Mouse (Mus musculus): ENCODE results near the gene Zfp119b. TPM values are rescaled to one million over a fixed set of nuclear protein-coding genes. Genes with fewer than 3 reads are reported as not detected.

The Zfp119b gene
- total RNA-seq (2021), result 1 to 10 TPM; 3.2 to 5.3 TPM

DNA sequence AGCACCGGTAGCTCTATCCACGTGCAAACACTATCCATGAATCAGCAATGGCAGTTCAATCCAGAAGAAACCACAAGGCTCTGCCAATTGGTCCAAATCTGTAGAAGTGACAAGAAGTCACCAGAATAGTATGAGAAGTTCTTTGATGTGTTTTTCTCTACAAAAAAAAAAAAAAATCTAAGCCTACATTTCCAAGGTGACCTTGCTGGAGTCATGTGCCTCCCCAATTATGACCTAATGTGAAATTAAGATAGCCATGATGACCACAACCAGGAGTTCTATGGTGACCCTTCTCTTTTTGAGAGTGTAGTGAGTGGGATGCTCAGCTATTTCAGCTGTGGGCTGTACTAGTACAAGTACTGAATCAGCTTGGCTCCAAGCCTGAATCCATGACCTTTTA lies at the start of gene Zfp119b:
Gene Zfp119b (minus strand): TSS at position 101 of the 400 bp plus-strand sequence.
- intact Hi-C loops (cut with DNase I), result no loop called here
- no peak for DNase-seq (ENCODE audit: extremely low spot score in 1 of 2, low spot score in 2 of 2)

GRCm38 (mm10) chr17:55996007-55996406 lies 46.7 kb upstream of the Zfp119b start:
- intact Hi-C loops (cut with DNase I), result no loop called here
- no peak for DNase-seq (ENCODE audit: extremely low spot score in 1 of 2, low spot score in 2 of 2)

- intact Hi-C loops (cut with DNase I), result no loop called here
Measured at GRCm38 (mm10) chr17:55990278-55990898, 41.1 kb upstream of the Zfp119b start.

GRCm38 (mm10) chr17:55986030-55986961 lies 37.0 kb upstream of the Zfp119b start, which contains the start of gene Fsd1:
TSS of gene Fsd1 (plus strand) at chr17:55986509.
- intact Hi-C loops (cut with DNase I), result no loop called here
- DNase-seq (ENCODE audit: extremely low spot score in 1 of 2, low spot score in 2 of 2), result peak; percentile 78 to 84

More at GRCm38 (mm10) chr17:55990278-55990898, 41.1 kb upstream of the Zfp119b start:
- no peak for DNase-seq (ENCODE audit: extremely low spot score in 1 of 2, low spot score in 2 of 2)

- DNase-seq (ENCODE audit: extremely low spot score in 1 of 2, low spot score in 2 of 2), result no peak
- intact Hi-C loops (cut with DNase I), result loop anchor here (5.0 kb wide), 1 partner anchor 35 kb away; no protein-coding TSS in a partner anchor
Measured at GRCm38 (mm10) chr17:55977301-55977700, 28.0 kb upstream of the Zfp119b start.

- DNase-seq (ENCODE audit: extremely low spot score in 1 of 2, low spot score in 2 of 2), result peak; percentile 58 to 85
- intact Hi-C loops (cut with DNase I), result loop anchor here (5.0 kb wide), 1 partner anchor 36 kb away; no protein-coding TSS in a partner anchor
Measured at GRCm38 (mm10) chr17:55976255-55976862, 27.1 kb upstream of the Zfp119b start.

GRCm38 (mm10) chr17:55971453-55971852 lies 22.2 kb upstream of the Zfp119b start:
- DNase-seq (ENCODE audit: extremely low spot score in 1 of 2, low spot score in 2 of 2), result peak in 1 of 2 experiments; percentile 44
- intact Hi-C loops (cut with DNase I), result no loop called here

DNA sequence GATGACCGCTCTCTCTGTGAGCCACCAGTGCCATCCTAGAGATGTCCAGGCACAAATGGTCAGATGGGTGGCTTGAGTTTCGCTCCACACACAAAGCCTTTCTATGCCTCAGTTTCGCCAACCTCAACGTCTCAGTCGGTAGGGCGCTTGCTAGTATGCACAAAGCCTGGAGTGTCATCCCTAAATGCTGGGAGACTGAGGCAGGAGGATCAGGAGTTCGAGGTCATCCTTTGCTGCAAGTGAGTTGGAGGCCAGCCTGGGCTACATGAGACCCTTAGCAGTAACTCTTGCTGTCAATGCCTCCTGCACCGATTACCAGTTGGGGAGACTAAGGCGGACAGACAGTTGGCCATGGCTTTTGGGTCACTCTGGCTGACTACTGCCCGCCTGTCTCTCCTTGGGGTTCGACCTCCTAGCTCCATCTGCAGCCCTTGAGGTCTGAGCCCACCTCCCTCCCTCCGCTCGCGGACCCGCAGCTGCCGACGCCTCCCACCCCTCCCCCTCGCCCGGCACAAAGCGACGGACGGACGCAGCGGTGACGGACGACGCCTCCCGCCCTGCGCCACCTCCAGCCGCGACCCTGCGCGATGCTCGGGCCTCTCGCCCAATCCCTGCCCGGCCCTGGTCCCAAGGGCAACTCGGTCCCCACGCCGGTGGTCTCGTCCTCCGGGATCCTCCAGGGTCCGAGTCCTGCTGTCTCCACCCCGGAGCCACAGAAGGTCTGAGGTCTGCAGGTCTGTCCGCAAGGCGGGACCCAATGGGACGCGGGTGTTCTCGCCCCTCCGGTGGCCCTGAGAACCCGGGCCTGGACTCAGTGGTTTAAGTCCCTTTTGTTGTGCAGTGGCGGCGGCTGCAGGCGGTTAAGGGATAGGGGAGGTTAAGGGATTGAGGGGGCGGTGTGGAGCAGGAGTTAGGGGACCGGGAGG lies 20.9 kb upstream of the Zfp119b start, which contains the start of gene Shd:
Gene Shd (plus strand): TSS at position 502 of the 926 bp plus-strand sequence.
- intact Hi-C loops (cut with DNase I), result no loop called here
- DNase-seq (ENCODE audit: extremely low spot score in 1 of 2, low spot score in 2 of 2), result peak in 1 of 2 experiments; percentile 77

- intact Hi-C loops (cut with DNase I), result no loop called here
- peak; percentile 45 to 67 for DNase-seq (ENCODE audit: extremely low spot score in 1 of 2, low spot score in 2 of 2)
Measured at GRCm38 (mm10) chr17:55969560-55969959, 20.3 kb upstream of the Zfp119b start.

DNA sequence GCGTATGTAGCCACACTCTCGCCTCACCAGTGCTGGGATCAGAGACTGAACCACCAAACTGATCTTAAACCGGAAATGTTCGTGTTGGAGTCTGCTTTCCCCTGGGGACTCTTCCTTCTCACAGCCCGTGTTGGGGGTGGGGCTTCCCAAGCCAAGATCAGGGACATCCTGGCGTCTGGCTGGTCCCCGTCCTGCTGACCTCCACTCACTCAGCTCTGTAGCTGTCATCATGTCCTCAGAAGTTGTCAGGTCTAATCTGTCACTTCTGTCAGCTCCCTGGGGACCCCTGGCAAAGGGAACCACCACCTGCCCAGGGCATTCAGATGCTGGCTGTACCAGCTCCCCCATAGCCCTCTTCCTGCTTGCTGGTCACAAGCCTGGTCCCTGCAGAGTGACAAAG lies 18.9 kb upstream of the Zfp119b start:
- peak in 1 of 2 experiments; percentile 74 for DNase-seq (ENCODE audit: extremely low spot score in 1 of 2, low spot score in 2 of 2)
- intact Hi-C loops (cut with DNase I), result no loop called here

DNA sequence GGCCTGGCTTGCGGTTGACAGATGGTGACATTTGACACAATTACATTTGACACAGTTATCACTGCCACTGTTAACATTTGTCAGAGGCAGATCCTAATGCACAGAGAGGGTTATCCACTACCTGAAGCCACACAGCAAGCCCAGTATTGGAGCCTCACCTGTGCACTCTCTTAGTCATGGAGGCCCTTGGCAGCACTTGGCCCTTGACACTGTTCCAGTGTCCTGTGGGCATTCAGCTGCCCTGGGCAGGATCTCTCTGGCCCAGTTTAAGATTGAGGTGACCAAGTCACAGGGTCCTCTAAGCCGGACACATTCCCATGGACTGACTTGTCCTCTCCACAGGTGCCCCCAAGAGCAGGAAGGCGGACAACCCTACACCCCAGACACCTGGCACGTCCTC lies 17.9 kb upstream of the Zfp119b start:
- intact Hi-C loops (cut with DNase I), result no loop called here
- peak in 1 of 2 experiments; percentile 20 for DNase-seq (ENCODE audit: extremely low spot score in 1 of 2, low spot score in 2 of 2)

DNA sequence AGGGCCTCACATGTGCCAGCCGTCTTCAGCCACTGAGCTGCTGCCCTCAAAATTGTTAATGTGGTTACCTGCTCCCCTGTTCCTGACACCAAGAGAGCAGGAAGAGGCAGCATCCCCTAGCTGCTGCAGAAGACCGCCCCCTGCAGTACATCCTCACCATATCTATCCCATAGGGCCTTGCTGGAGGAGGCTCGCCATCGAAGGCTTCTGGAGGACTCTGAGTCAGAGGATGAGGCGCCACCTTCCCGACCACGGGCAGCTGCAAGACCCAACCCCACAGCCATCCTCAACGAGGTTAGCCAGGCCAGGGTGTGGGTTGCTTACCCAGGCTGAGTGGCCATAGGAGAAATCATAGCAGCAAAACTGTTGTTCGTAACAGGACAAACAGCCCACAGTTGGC lies 15.7 kb upstream of the Zfp119b start:
- DNase-seq (ENCODE audit: extremely low spot score in 1 of 2, low spot score in 2 of 2), result peak in 1 of 2 experiments; percentile 30
- intact Hi-C loops (cut with DNase I), result no loop called here

GRCm38 (mm10) chr17:55964496-55964895 lies 15.2 kb upstream of the Zfp119b start:
- intact Hi-C loops (cut with DNase I), result no loop called here
- DNase-seq (ENCODE audit: extremely low spot score in 1 of 2, low spot score in 2 of 2), result peak in 1 of 2 experiments; percentile 23

DNA sequence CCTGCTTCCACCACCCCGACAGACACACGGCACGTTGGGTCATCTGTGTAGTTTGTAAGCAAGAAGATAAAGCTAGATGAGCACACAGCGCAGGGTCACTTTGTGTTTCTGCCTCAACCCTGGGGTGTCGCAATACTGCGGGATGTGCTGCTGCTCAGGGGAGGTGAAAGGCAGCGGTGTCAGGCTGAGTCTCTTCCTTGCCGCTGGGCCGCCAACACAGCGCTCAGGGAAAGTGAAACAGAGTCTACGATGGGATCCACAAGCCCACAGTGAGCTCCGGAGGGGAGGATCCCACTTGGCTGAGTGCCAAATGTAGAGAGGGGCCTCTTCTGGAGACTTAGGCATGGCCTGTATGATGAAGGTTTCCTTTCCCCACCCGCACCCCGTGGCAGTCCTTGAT lies 13.9 kb upstream of the Zfp119b start:
- DNase-seq (ENCODE audit: extremely low spot score in 1 of 2, low spot score in 2 of 2), result peak in 1 of 2 experiments; percentile 22
- intact Hi-C loops (cut with DNase I), result no loop called here

DNA sequence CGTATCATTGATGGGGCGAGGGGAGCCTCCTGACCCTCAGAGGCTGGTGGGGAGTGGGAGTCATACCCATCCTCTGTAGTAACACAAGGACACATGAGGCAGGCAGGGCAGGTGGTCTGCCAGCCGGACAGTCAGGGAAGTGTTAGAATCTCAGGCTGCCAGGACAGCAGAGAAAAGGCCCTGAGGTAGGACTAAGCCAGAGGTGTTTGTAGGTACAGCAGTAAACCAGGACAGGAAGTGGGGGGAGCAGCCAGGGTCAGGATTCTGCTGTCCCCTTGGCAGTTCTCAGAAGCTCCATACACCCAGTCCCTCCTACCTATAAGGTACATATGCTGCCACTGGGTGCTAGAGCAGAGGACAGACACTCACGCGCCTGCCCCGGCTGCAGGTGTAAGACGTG lies 12.3 kb upstream of the Zfp119b start:
- DNase-seq (ENCODE audit: extremely low spot score in 1 of 2, low spot score in 2 of 2), result peak in 1 of 2 experiments; percentile 19
- intact Hi-C loops (cut with DNase I), result no loop called here

DNA sequence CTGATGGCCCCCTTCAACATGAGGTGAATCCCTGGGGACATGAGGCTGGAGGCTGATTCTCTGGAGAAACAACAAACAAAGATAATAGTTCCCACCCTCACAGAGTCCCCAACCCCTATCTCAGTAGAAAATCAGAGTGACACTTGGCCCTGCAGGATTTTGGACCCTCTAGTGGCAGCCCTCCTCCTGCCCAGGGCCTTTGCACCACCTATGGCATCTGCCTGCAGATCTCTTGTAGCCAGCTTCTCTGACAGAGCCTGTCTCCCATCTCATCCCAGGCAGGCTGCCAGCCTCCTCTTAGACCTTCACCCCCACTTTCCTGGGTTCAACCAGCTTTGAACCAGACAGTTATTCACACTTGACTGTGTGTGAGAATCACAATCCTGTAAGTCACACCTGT lies 11.5 kb upstream of the Zfp119b start:
- DNase-seq (ENCODE audit: extremely low spot score in 1 of 2, low spot score in 2 of 2), result peak; percentile 5 to 28
- intact Hi-C loops (cut with DNase I), result no loop called here

- DNase-seq (ENCODE audit: extremely low spot score in 1 of 2, low spot score in 2 of 2), result no peak
- intact Hi-C loops (cut with DNase I), result loop anchor here (5.0 kb wide), 1 partner anchor 258 kb away; no protein-coding TSS in a partner anchor
Measured at GRCm38 (mm10) chr17:55959946-55960740, 10.8 kb upstream of the Zfp119b start.

Measured in left cerebral cortex, postnatal 10 days (tissue).